Mouse (Mus musculus) embryonic facial prominence, embryonic 11.5 days (tissue): ENCODE results near the gene A830005F24Rik. TPM values are rescaled to one million over a fixed set of nuclear protein-coding genes. Genes with fewer than 3 reads are reported as not detected.
A peak's percentile ranks its signal among the peaks of the same experiment; 100 is the strongest.

Experiments used
- ATAC-seq: fragments of 200-750 bp; cut with Nextera tagmentation; replicated peaks from 2 replicates; pipeline ENCODE4 v1.8.0; 2017; ENCODE audit warnings: low read depth; ENCODE audit not compliant: insufficient number of reproducible peaks, low FRiP score, low TSS enrichment
- DNase-seq: peaks from one replicate; pipeline ENCODE4 v3.0.0-alpha.2; 2015; ENCODE audit warnings: low spot score
- H3K27ac ChIP-seq: fragments of 300-500 bp; sonication (generic); replicated peaks from 2 replicates; pipeline ENCODE4 v1.5.1; 2014; ENCODE audit warnings: mild to moderate bottlenecking, low read depth, low read length, control low read depth
- H3K27me3 ChIP-seq: fragments of 300-500 bp; sonication (generic); 2 replicates; pipeline ENCODE4 v1.6.1; 2014; ENCODE audit warnings: mild to moderate bottlenecking, low read length, moderate library complexity, mixed read lengths; ENCODE audit not compliant: control insufficient read depth, insufficient read depth
- H3K36me3 ChIP-seq: fragments of 300-500 bp; sonication (generic); replicated peaks from 2 replicates; pipeline ENCODE4 v1.6.1; 2014; ENCODE audit warnings: low read depth, mild to moderate bottlenecking, low read length, moderate library complexity, mixed read lengths; ENCODE audit not compliant: control insufficient read depth, insufficient read depth
- H3K4me1 ChIP-seq: fragments of 300-500 bp; sonication (generic); 2 replicates; pipeline ENCODE4 v1.6.1; 2014; ENCODE audit warnings: low read length, mixed read lengths; ENCODE audit not compliant: control insufficient read depth, insufficient read depth
- H3K4me2 ChIP-seq: fragments of 300-500 bp; sonication (generic); 2 replicates; pipeline ENCODE4 v1.6.1; 2014; ENCODE audit warnings: low read depth, mild to moderate bottlenecking, control low read depth, low read length, moderate library complexity
- H3K4me3 ChIP-seq: fragments of 300-500 bp; sonication (generic); 2 replicates; pipeline ENCODE4 v1.5.1; 2014; ENCODE audit warnings: low read depth, low read length, control low read depth
- H3K9ac ChIP-seq: fragments of 300-500 bp; sonication (generic); replicated peaks from 2 replicates; pipeline ENCODE4 v1.6.1; 2014; ENCODE audit warnings: mild to moderate bottlenecking, control low read depth, low read length
- H3K9me3 ChIP-seq: fragments of 300-500 bp; sonication (generic); replicated peaks from 2 replicates; pipeline ENCODE4 v1.6.1; 2016; ENCODE audit warnings: mild to moderate bottlenecking, low read length, inconsistent platforms, mixed read lengths; ENCODE audit not compliant: control insufficient read depth
- WGBS: fragments of 180-500 bp; shearing (Covaris S2); extraction: QIAGEN DNeasy Blood & Tissue Kit; methylation state at CpG from one replicate; pipeline ENCODE4 v1.1.7; 2014; 5-methylcytosine and 5-hydroxymethylcytosine counted together
- microRNA counts: library from miRNA; unstranded; fragments of <30 nt; microRNA quantifications from one replicate; lab custom pipeline; 2016
- microRNA-seq: library from miRNA; unstranded; fragments of <30 nt; microRNA quantifications from one replicate; pipeline ENCODE4, GENCODE M21; 2016; ENCODE audit warnings: borderline number of aligned reads
- polyA plus RNA-seq: library from polyadenylated mRNA; unstranded; fragments of >200 nt; fragmentation: Nextera tagmentation; extraction: Ambion mirVana; gene quantifications from 2 replicates; pipeline ENCODE4 v1.2.1, GENCODE M21; 2014

Gene A830005F24Rik
- polyA plus RNA-seq, 1 experiment from 2014 or later, result 2.2 TPM

DNA sequence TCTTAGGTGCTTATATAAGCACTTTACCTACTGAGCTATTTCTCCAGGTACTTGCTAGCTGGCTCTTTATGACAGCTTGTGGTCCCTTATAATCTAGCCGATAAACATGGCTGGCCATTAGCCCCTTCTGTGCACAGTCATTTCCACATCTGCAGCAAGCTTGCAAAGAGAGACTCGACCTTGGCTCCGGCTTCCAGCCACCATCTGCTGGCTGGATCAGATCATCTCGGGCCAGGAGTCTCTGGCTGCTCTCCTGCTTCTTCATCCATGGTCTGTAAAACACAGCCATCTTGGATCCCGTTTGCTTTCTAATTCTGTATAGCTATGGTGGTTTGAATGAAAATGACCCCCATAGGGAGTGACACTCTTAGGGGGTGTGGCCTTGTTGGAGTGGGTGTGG is 49.0 kb downstream of the A830005F24Rik start:
- Histone ChIP-seq H3K9me3 (no peaks in the 10 kb centered on the region), H3K9ac (no peak overlapping the region), H3K4me1 (no peaks in the 10 kb centered on the region), H3K27me3 (no peaks in the 10 kb centered on the region), H3K27ac (no peak overlapping the region), H3K36me3 (no peaks in the 10 kb centered on the region), H3K4me3 (no peak overlapping the region), H3K4me2 (no peak overlapping the region)
- ATAC-seq, result no peak
- 86% methylated on average over 5 of the region's 5 CpGs for WGBS
- no peak for DNase-seq

MicroRNAs encoded within 50 kb of the gene (microRNA counts, 519-probe panel; counts per million panel counts)
- microRNA mmu-let-7a (lab: Ali Mortazavi, UCI), result 5,235 counts per million, percentile 91 among the panel's probes with 10 or more counts
- microRNA mmu-let-7d (lab: Ali Mortazavi, UCI), result 4,752 counts per million, percentile 81 among the panel's probes with 10 or more counts
- 4,448 counts per million, percentile 74 among the panel's probes with 10 or more counts for microRNA mmu-let-7f (lab: Ali Mortazavi, UCI)

Small RNAs within 50 kb of the gene (microRNA-seq; reads per million reads assigned to microRNA genes)
- gene Gm24111, result not detected
- gene Mirlet7a-1, result 53.2 reads per million, percentile 34 among the genes with 10 or more reads in this experiment
- gene Mirlet7d, result 2,433 reads per million, percentile 80 among the genes with 10 or more reads in this experiment
- not detected for gene Mirlet7f-1

Other genes starting within 250 kb of the A830005F24Rik start
- gene Zfp169, start 119 bp upstream of the A830005F24Rik start, polyA plus RNA-seq, result 7.3 and 8.4 TPM in 2 replicates
- 16.3 and 16.9 TPM in 2 replicates for gene Ptpdc1, start 112.1 kb downstream of the A830005F24Rik start, polyA plus RNA-seq
- gene Barx1, start 149.4 kb downstream of the A830005F24Rik start, polyA plus RNA-seq, result 74.9 and 139 TPM in 2 replicates